Mouse (Mus musculus) layer of hippocampus, adult 2 months (tissue): ENCODE data around the gene Gm156. TPM values are rescaled to one million over a fixed set of nuclear protein-coding genes. Genes with fewer than 3 reads are reported as not detected.
"Not testable (repeated sequence)": the region's sequence is repeated elsewhere in the genome, so short reads cannot be mapped to it uniquely, and the experiment has no call there.

Experiments used
- DNase-seq, 2 experiments: peaks; one replicate each; pipeline ENCODE4 v3.0.0; 2022; ENCODE audit warnings: low spot score in 2 of 2
- H3K27ac ChIP-seq: fragments of 200-600 bp; 2 replicates; pipeline ENCODE4 v1.8.1; 2022
- H3K4me3 ChIP-seq: fragments of 200-600 bp; 2 replicates; pipeline ENCODE4 v1.8.1; 2022; ENCODE audit warnings: mild to moderate bottlenecking
- CTCF ChIP-seq: fragments of 200-600 bp; conservative IDR thresholded peaks from 2 replicates; pipeline ENCODE4 v1.8.1; 2022; ENCODE audit warnings: antibody characterized with exemption, mild to moderate bottlenecking, moderate library complexity
- long read RNA-seq, 2 experiments: library from polyadenylated mRNA; stranded (forward); transcript quantifications; one replicate each; pipeline ENCODE4 v2.0.0; 2021; ENCODE audit warnings: borderline mapping rate in 2 of 2
- total RNA-seq, 2 experiments: library from RNA; stranded (reverse); gene quantifications; 2 replicates each; pipeline ENCODE4 v1.2.3; 2021

Gm156 gene
- not detected for total RNA-seq
- long read RNA-seq, experiment 1 = 0 reads
- long read RNA-seq, experiment 2 = 0 reads

DNA sequence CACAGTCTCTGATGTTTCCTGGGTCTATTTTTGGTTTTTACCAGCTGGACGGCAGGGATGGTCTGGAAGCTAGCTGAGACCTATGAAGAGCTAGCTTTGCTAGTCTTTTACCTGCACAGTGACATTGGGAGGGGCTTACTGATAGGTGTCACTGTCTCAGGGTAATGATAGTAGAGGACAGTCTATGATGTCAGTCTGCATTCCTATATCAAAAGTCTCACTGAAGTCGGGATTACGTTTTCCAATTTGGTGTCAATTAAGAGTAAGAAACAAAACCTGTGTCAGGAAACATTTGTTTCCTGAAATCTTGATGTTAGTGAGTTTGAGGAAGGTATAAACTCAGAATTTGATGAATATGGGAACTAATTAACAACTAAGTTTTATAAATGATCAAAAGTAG lies at the start of gene Gm156:
Gene Gm156, minus strand, starts transcription at position 101 of the 400 bp plus-strand sequence.
- not testable (repeated sequence) for H3K27ac ChIP-seq, H3K4me3 ChIP-seq, DNase-seq

GRCm38 (mm10) chr6:129825559-129825958 lies 41.5 kb upstream of the Gm156 start:
- no peak overlapping the region for H3K4me3 ChIP-seq
- H3K27ac ChIP-seq = no peak overlapping the region
- DNase-seq = no peak
- TF ChIP-seq CTCF = peak; percentile 56

- Histone ChIP-seq H3K4me3 (no peak overlapping the region), H3K27ac (no peak overlapping the region)
- no peak for TF ChIP-seq CTCF
- DNase-seq = no peak
Observed at GRCm38 (mm10) chr6:129824004-129824403, 39.9 kb upstream of the Gm156 start.

DNA sequence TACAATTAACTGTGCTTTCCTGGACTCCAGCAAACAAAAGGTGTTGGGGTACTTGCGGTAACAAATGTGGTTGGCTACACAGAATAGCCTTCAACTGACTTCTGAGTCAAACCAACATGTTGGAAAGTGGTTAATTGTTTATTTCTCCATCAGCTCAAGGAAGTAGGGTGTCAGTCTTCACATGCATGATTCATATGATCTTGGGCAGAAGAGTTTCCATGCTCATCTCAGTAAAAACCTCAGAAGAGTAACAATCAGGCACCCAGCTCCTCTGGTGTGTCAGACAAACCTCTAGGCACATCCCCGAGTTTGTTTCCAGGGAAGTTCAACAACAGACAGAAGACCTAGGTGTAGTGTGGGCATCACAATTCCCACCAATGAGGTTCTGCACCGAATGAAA lies 33.7 kb upstream of the Gm156 start:
- no peak for TF ChIP-seq CTCF
- Histone ChIP-seq H3K4me3 (no peak overlapping the region), H3K27ac (no peak overlapping the region)
- no peak for DNase-seq

DNA sequence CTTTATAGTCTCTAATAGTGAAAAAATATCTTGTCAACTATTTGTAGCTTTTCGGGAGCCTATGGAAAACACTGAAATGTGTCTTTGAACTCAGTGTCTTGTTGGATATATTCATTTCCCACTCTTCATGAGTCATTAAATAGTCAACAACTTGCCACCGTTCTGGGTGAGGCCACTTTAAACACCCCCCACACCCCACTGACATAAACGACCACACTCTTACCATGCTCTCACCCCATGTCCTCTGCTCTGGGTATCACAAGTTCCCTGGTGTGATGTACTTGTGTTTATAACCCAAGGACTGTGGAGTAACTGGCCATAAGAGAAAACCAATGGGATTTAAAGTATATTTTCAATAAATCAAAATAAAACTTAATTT lies 36.4 kb downstream of the Gm156 start:
- no peak for DNase-seq
- TF ChIP-seq CTCF = no peak
- no peak overlapping the region for H3K27ac ChIP-seq
- no peak overlapping the region for H3K4me3 ChIP-seq

- H3K27ac ChIP-seq = no peak overlapping the region
- no peak for TF ChIP-seq CTCF
- DNase-seq = no peak
- no peak overlapping the region for H3K4me3 ChIP-seq
Observed at GRCm38 (mm10) chr6:129747016-129747653, 36.9 kb downstream of the Gm156 start.

- no peak for DNase-seq
- TF ChIP-seq CTCF = no peak
- Histone ChIP-seq H3K27ac (no peak overlapping the region), H3K4me3 (no peak overlapping the region)
Observed at GRCm38 (mm10) chr6:129746151-129746550, 37.9 kb downstream of the Gm156 start.

GRCm38 (mm10) chr6:129740069-129740721 lies 43.9 kb downstream of the Gm156 start, which contains the start of gene Klri2:
Gene Klri2 (minus strand): TSS chr6:129740484.
- TF ChIP-seq CTCF = no peak
- Histone ChIP-seq H3K27ac (no peak within 1 kb of the TSS), H3K4me3 (no peak within 1 kb of the TSS)
- no peak for DNase-seq

DNA sequence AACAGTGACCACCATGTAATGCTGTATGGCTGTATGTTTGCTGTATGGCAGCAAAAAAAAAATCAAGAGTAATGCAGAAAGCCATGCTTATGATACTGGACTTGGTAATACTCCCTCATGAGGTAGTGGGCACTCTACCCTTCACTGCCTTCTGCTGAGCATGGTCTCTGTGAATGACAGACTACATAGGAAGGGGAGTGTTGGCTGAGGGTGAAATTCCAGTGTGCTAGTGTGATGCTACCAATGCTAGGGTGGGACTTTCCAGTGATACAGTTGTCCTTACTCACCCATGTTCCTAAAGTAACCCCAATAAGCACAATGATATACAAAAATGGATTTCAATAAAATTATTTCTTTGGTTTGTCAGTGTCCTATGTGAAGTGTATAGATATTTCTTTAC lies 47.7 kb downstream of the Gm156 start:
- no peak for DNase-seq
- no peak for TF ChIP-seq CTCF
- H3K4me3 ChIP-seq = no peak overlapping the region
- H3K27ac ChIP-seq = no peak overlapping the region

DNA sequence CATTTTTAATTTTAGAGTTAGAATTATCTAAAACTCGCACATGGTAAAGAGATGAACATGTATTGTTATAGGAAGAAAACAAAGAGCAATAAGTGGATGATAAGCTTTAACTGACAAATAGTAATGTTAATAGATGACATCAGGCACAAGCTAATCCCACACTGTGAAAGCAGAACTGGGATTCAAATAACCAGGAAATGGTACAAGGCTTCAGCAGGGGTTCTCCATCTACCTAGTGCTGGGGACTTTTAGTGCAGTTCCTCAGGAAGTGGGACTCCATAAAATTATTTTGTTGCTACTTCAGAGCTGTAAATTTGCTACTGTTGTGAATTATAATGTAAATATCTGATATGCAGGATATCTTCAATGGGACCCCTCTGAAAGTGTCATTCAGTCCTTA lies 56.8 kb downstream of the Gm156 start:
- no peak for DNase-seq
- Histone ChIP-seq H3K27ac (no peak overlapping the region), H3K4me3 (no peak overlapping the region)
- no peak for TF ChIP-seq CTCF

GRCm38 (mm10) chr6:129721390-129721789 lies 62.7 kb downstream of the Gm156 start:
- TF ChIP-seq CTCF = no peak
- Histone ChIP-seq H3K27ac (no peak overlapping the region), H3K4me3 (no peak overlapping the region)
- no peak for DNase-seq

DNA sequence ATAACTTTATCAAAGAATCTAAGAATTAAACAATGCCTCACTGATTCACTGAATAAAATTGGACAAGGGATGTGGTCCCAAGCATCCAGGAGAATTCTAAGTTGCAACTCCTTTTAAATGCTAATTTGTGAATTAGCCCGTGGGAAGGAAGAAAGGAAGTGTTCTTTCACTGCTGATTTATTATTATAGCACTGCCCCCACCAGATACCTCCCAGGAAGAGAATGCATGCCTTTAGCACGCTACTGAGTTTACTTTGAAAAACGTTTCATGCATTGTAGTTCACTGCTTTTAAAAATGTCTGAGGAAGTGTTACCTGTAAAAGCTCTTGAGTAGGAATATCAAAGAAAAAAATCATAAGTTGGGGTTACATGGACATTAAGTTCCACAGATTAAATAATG lies 63.6 kb downstream of the Gm156 start:
- Histone ChIP-seq H3K4me3 (no peak overlapping the region), H3K27ac (no peak overlapping the region)
- no peak for DNase-seq
- TF ChIP-seq CTCF = no peak

- TF ChIP-seq CTCF = no peak
- H3K27ac ChIP-seq = no peak within 1 kb of the TSS
- no peak within 1 kb of the TSS for H3K4me3 ChIP-seq
- DNase-seq = no peak
Observed at GRCm38 (mm10) chr6:129717032-129717431, 67.0 kb downstream of the Gm156 start, which contains the start of gene Klri1. Gene Klri1 (minus strand): TSS chr6:129717132.

Other genes starting within 250 kb of the Gm156 start
- gene Klre1, start 206.4 kb downstream of the Gm156 start, total RNA-seq = not detected
- not detected for gene Klrd1, start 192.5 kb downstream of the Gm156 start, total RNA-seq
- gene Klrk1, start 160.4 kb downstream of the Gm156 start, total RNA-seq = not detected
- gene Klrc3, start 140.9 kb downstream of the Gm156 start, total RNA-seq = not detected
- gene Klrc2, start 123.6 kb downstream of the Gm156 start, total RNA-seq = not detected
- gene Klrc1, start 105.3 kb downstream of the Gm156 start, total RNA-seq = not detected
- not detected for gene Klri1, start 67.1 kb downstream of the Gm156 start, total RNA-seq
- not detected for gene Klri2, start 43.8 kb downstream of the Gm156 start, total RNA-seq
- gene Gm17631, start 78.4 kb upstream of the Gm156 start, total RNA-seq = not detected
- gene Klra17, start 92.4 kb upstream of the Gm156 start, total RNA-seq = not detected
- gene Klra5, start 133.4 kb upstream of the Gm156 start, total RNA-seq = not detected
- not detected for gene Klra6, start 242.7 kb upstream of the Gm156 start, total RNA-seq